Mouse (Mus musculus) layer of hippocampus, adult 9-10 months (tissue): ENCODE data around the gene Triap1.
"Not testable (repeated sequence)": the region's sequence is repeated elsewhere in the genome, so short reads cannot be mapped to it uniquely, and the experiment has no call there.

ENCODE experiments used
- DNase-seq: peaks from one replicate; pipeline ENCODE4 v3.0.0; 2022; ENCODE audit warnings: low spot score

Triap1 gene

DNA sequence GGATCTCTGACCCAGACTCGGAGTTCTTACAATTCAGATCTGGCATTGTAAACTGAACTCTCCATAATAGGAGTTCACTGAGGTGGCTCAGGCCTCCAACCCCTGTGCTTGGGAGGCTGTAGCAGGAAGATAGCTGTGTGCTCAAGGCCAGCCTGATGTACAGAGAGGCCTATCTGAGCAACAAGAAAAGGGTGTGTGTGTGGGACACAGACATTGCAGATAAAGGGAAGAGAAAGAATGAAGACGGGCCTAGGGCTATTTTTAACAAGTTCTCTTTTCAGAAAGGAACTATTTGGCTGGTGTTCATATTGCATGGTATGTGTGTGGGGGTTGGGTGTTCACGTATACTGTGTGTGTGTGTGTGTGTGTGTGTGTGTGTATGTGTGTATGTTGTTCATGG is 7.4 kb upstream of the Triap1 start:
- DNase-seq: no peak

GRCm38 (mm10) chr5:115340007-115340406 is 1.0 kb upstream of the Triap1 start:
- DNase-seq: no peak

- no peak for DNase-seq
These were observed 515 bp downstream of the Triap1 start for GRCm38 (mm10) chr5:115341314-115342165.

- no peak for DNase-seq
These were observed 6.5 kb downstream of the Triap1 start for GRCm38 (mm10) chr5:115347564-115347963.

- DNase-seq: peak; percentile 95
These were observed 7.7 kb downstream of the Triap1 start, which contains the start of gene Cox6a1 for GRCm38 (mm10) chr5:115348546-115349224. TSS of gene Cox6a1 (minus strand) at chr5:115348981.

DNA sequence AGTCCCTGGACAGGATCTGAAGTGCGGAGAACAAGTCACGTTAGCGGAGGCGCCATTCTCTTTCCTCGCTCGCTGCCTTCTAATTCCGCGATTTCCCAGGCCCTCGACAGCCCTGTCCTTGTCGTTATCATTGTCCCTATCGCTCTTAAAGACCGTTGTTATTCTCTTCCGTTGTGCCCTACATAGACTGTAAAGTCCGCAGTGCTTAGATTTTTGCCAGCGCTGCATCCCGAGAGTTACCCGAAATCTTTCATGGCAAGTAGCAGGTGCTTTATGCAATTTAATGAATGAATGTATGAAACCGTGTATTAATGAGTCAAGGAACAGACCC is 8.2 kb downstream of the Triap1 start:
- no peak for DNase-seq

- DNase-seq: no peak
These were observed 10.3 kb downstream of the Triap1 start for GRCm38 (mm10) chr5:115351348-115351747.

- no peak for DNase-seq
These were observed 14.0 kb downstream of the Triap1 start for GRCm38 (mm10) chr5:115355070-115355469.

- no peak for DNase-seq
These were observed 17.8 kb downstream of the Triap1 start for GRCm38 (mm10) chr5:115358872-115359271.

DNA sequence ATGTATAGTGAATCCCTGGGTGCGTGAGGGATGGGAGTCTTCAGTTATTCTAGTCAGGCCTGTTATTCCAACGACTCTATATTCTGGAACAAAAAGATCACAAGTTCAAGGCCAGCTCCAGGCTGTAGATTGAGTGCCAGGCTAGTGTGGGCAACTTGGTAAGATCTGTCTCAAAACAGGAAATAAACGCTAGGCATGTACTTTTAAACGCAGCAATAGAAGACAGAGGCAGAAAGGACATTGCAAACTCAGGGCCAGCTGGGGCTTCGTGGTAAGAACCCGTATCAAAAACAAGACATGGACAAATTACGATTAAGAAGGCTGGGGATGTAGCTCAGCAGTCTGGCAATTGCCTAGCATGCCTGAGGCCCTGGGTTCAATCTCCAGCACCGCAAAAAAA is 18.4 kb downstream of the Triap1 start:
- DNase-seq: no peak

- DNase-seq: no peak
These were observed 18.9 kb downstream of the Triap1 start for GRCm38 (mm10) chr5:115359851-115360372.

- DNase-seq: no peak
These were observed 21.2 kb downstream of the Triap1 start for GRCm38 (mm10) chr5:115362216-115362615.

DNA sequence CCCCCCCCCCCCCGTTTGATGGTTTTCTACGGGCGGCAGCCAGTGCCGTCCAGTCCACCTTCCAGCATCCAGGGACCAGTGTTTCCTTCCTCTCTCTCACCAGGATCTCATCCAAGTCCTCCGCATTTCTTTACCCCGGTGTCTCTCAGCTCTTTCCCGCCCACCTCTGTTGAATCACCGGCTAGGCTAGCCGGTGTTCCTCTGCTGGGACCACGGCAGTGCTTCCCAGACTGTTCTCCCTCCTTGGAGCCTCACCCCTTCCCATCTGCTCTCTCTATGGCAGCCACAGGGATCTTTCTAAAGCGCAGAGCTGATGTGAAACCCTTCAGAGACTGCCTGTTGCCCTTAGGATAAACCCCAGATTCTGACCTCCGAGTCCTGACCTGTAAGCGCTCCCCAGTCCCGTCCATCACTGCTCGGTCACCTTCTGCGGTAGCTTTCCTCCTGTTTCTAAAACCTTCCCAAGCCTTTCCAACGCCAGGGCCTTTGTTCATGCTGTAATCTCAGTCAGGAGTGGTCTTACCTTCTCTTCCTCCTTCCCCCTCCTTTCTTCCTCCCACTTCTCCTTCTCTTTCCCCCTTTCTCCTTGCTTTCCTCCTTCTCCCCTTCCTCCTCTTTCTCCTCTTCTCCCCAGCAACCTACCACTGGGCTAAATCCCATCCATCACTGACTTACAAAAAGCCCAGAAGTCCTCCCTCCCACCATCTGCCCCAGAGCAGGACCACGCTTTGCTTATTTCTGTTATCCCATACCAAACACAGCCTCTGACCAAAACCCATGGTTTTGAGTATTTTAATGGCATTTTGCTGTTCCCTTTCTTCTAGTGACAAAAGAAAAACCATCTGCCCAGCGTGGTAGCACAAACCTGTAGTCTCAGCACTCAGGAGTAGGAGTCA is 22.0 kb downstream of the Triap1 start:
- DNase-seq: no peak

- no peak for DNase-seq
These were observed 23.8 kb downstream of the Triap1 start for GRCm38 (mm10) chr5:115364782-115365181.

DNA sequence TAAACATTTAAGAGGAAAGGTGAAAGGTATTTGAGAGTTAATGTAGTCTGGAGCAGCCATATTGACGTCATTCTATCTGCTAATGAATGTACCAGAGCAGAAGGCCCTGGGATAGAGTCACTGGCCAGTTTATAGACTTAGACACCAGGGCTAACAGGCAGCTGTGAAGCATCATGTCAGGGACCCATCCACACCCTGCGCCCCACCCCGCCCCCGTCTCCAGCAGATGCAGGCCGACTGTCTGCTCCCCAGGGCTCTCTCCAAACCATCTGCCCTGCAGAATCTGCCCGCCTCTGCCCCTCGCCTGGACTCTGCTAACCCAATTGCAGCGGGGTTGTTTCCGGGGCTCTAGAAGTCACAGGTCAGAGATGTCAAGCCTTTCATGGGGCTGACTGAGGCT is 30.7 kb downstream of the Triap1 start:
- no peak for DNase-seq

GRCm38 (mm10) chr5:115373441-115374203 is 32.6 kb downstream of the Triap1 start:
- no peak for DNase-seq

- DNase-seq: no peak
These were observed 33.3 kb downstream of the Triap1 start for GRCm38 (mm10) chr5:115374204-115374820.

GRCm38 (mm10) chr5:115375436-115375835 is 34.4 kb downstream of the Triap1 start:
- DNase-seq: no peak

GRCm38 (mm10) chr5:115378882-115379281 is 37.9 kb downstream of the Triap1 start:
- not testable (repeated sequence) for DNase-seq

- DNase-seq: no peak
These were observed 50.9 kb downstream of the Triap1 start for GRCm38 (mm10) chr5:115391935-115392334.

DNA sequence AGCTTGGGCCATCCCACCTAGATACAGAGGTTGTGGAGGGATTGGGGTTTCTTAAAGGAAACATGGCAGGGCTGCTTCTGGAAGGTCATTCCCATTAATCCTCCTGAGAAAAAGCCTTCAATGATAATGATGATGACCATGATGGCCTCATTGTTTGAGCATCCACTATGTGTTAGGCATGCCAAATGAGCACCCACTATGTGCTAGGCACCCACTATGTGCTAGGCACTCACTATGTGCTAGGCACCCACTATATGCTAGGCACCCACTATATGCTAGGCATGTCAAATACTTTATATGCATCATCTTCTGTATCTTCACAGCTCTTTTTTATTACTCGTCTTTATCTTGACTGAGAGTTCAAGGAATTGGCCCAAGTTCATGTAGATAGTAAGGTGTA is 51.9 kb downstream of the Triap1 start:
- DNase-seq: no peak
